Mouse (Mus musculus): Measurements from ENCODE around the gene Kbtbd6. TPM values are rescaled to one million over a fixed set of nuclear protein-coding genes. Genes with fewer than 3 reads are reported as not detected.

The Kbtbd6 gene
- not detected for polyA plus RNA-seq (2014; fragmentation: Illumina TruSeq; extraction: RNeasy Lipid Tissue Mini Kit (QIAGEN cat#74804); ENCODE audit: low read depth, low replicate concordance)

DNA sequence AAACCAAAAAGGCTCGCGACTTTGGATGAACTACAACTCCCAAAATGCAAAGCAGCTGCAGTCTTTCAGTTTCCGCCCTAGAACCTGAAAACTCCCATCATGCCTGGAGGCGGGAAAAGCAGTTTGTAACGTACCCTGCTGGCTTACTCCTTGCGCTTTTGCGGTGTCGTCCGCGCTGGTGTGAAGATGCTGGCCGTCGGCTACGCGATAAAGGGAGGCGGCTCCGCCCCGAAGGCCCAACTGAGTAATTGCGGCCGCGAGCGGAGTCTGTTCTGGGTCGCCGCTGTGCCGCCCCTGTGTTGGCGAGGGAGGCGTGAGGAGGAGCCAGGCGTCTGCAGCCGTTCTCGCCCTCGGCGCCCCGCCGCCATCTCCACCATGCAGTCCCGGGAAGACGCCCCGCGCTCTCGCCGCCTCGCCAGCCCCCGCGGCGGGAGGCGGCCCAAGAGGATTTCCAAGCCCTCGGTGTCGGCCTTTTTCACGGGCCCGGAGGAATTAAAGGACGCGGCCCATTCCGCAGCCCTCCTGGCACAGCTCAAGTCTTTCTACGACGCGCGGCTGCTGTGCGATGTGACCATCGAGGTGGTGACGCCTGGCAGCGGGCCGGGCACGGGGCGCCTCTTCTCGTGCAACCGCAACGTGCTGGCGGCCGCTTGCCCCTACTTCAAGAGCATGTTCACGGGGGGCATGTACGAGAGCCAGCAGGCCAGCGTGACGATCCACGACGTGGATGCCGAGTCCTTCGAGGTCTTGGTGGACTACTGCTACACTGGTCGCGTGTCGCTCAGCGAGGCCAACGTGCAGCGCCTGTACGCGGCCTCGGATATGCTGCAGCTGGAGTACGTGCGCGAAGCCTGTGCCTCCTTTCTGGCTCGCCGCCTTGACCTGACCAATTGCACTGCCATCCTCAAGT lies at the start of gene Kbtbd6:
Kbtbd6 (plus strand) TSS at position 155 of the 910 bp plus-strand sequence.

DNA sequence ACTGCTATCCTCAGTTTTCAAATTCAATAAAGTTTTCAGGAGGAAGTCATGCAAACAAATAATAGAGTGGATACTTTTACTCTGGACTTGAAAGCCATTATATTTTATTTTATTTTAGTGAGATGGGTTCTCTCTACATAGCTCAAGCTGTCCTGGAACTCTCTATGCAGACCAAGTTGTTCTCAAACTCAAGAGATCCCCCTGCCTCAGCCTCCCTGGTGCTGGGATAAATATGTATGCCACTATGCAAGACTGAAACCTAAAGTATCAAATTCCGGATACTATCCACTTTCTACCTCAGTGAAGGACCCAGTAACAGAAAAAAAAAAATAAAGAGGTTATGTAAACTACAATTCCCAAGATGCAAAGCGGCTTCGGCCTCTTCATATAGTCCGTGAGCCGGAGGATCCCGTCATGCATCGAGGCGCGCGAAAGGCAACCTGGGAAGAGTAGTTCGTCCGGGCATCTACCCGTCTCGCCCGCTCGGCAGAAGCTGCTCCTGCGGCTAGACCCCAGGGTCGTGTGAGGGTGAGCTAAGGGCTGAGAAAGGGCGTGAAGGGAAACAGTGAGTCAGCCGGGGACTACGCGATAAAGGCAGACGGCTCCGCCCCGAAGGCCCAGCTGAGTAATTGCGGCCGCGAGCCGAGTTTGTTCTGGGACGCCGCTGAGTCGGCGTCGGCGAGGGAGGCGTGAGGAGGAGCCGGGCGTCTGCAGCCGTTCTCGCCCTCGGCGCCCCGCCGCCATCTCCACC lies 25.5 kb upstream of the Kbtbd6 start, which contains the start of gene Kbtbd7:
Kbtbd7 (plus strand) TSS at position 533 of the 751 bp plus-strand sequence.

DNA sequence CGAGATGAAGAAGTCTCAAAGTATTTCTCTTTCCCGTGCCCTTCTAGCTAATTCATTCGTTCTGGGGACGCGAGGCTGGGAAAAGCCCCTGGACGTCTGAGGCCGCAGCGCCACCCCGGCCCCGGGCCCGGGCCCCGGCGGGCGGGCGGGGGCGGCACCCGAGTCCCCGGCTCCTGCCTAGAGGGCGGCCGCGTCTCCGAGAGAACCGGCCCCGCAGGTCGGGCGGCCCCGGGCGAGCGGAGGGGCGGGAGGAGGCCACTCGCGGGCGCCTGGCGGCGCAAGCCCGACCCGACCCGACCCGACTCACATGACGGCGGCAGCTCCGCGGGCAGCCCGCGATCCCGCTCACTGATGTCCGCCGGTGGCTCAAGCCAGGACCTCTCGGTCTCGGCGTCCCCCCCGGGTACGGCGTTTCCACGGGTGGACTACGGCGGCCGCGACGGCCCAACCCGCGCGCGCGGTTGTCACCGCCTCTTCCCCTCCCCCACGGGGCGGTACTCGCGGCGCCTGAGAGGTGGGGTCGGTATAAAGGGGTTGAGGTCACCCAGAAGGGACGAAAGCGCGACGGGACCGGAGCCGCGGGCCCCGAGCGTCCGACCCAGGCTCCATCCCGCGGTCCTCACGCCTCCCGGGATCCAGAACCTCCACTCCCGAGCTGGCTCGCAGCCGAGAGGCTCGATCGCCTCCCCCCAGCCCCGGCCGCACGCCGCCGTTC lies 29.1 kb downstream of the Kbtbd6 start, which contains the start of gene Elf1:
Elf1 (plus strand) TSS at position 571 of the 715 bp plus-strand sequence.

DNA sequence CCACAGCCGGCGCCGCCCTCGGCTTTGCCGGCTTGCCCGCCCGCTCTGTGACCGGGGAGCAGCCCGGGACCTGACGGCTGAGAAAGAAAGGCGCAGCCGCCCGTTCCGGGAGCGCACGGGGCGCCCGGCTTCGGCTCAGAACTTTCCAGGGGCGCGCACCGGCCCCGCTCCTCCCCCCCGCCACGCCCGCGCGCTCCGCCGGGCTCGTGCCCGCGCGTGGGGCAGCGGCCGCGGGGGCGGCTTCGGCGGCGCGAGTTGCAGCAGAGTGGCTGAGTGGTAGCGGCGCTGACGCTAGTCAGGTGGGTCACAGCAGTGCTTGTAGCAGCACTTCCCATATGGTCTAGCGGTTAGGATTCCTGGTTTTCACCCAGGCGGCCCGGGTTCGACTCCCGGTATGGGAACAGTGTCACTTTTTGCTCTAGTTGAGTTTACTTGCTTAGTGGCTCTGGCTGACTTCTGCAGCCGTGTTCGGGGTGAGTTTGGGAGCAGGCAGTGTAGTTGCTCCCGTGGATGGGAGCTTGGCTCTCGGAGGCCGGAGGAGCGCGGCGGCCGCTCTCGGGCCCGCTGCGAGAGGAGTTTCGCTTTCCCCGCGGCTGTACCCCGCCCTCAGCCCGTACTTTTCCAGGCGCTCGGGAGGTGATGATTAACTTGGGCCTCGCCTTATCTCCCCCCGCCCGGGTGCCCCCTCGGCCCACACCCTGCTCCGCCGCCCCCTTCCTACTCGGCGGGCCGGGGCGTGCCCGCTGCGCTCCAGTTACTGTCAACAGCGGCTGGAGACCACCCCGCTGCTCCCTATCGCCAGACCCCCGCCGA lies 29.9 kb downstream of the Kbtbd6 start, which contains the start of gene Wbp4:
Wbp4 (minus strand) TSS at position 182 of the 813 bp plus-strand sequence.

Other genes starting within 250 kb of the Kbtbd6 start
- gene Zfp957, start 204.5 kb upstream of the Kbtbd6 start, polyA plus RNA-seq (2014; fragmentation: Illumina TruSeq; extraction: RNeasy Lipid Tissue Mini Kit (QIAGEN cat#74804); ENCODE audit: low read depth, low replicate concordance), result not detected
- gene Rgcc, start 150.2 kb upstream of the Kbtbd6 start, polyA plus RNA-seq (2014; fragmentation: Illumina TruSeq; extraction: RNeasy Lipid Tissue Mini Kit (QIAGEN cat#74804); ENCODE audit: low read depth, low replicate concordance), result not detected
- 26.8 TPM for gene Naa16, start 61.1 kb upstream of the Kbtbd6 start, polyA plus RNA-seq (2014; fragmentation: Illumina TruSeq; extraction: RNeasy Lipid Tissue Mini Kit (QIAGEN cat#74804); ENCODE audit: low read depth, low replicate concordance)
- gene Mtrf1, start 54.1 kb upstream of the Kbtbd6 start, polyA plus RNA-seq (2014; fragmentation: Illumina TruSeq; extraction: RNeasy Lipid Tissue Mini Kit (QIAGEN cat#74804); ENCODE audit: low read depth, low replicate concordance), result 12.3 TPM
- gene Kbtbd7, start 25.3 kb upstream of the Kbtbd6 start, polyA plus RNA-seq (2014; fragmentation: Illumina TruSeq; extraction: RNeasy Lipid Tissue Mini Kit (QIAGEN cat#74804); ENCODE audit: low read depth, low replicate concordance), result 18.4 TPM
- gene Elf1, start 29.4 kb downstream of the Kbtbd6 start, polyA plus RNA-seq (2014; fragmentation: Illumina TruSeq; extraction: RNeasy Lipid Tissue Mini Kit (QIAGEN cat#74804); ENCODE audit: low read depth, low replicate concordance), result 27.4 TPM
- 22.5 TPM for gene Wbp4, start 29.7 kb downstream of the Kbtbd6 start, polyA plus RNA-seq (2014; fragmentation: Illumina TruSeq; extraction: RNeasy Lipid Tissue Mini Kit (QIAGEN cat#74804); ENCODE audit: low read depth, low replicate concordance)
- gene Sugt1, start 135.9 kb downstream of the Kbtbd6 start, polyA plus RNA-seq (2014; fragmentation: Illumina TruSeq; extraction: RNeasy Lipid Tissue Mini Kit (QIAGEN cat#74804); ENCODE audit: low read depth, low replicate concordance), result 103 TPM
- gene Cnmd, start 210.3 kb downstream of the Kbtbd6 start, polyA plus RNA-seq (2014; fragmentation: Illumina TruSeq; extraction: RNeasy Lipid Tissue Mini Kit (QIAGEN cat#74804); ENCODE audit: low read depth, low replicate concordance), result 9.7 TPM